Mouse (Mus musculus): ENCODE data around the gene Nppa. TPM values are rescaled to one million over a fixed set of nuclear protein-coding genes. Genes with fewer than 3 reads are reported as not detected.

Gene Nppa
- 0.22 and 0.51 TPM in 2 replicates for polyA plus RNA-seq (2015; fragmentation: Nextera tagmentation; extraction: Ambion mirVana)

DNA sequence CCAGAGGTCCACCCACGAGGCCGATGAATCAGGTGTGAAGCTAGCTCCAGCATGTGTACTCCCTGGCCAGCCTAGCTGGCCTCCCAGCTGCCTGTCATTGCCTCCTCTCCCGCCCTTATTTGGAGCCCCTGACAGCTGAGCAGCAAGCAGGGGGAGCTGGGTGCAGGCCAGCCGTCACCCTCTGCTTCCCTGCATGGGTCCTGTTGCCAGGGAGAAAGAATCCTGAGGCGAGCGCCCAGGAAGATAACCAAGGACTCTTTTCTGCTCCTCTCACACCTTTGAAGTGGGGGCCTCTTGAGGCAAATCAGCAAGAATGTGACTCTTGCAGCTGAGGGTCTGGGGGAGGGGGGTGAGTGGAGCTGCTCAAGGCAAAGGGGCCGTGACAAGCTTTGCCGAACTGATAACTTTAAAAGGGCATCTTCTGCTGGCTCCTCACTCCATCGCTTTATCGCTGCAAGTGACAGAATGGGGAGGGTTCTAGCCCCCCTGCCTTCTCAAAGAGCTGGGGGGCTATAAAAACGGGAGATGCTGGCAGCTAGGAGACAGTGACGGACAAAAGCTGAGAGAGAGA, at the start of gene Nppa:
Gene Nppa, plus strand, starts transcription at position 521 of the 571 bp plus-strand sequence.
- WGBS: 40% methylated on average over 12 of the region's 12 CpGs
- no peak for ATAC-seq
- H3K4me3 ChIP-seq (ENCODE audit: low read length): no peak within 1 kb of the TSS
- no peaks in the 10 kb centered on the region for H3K27me3 ChIP-seq (replicated peaks; ENCODE audit: control insufficient read depth, insufficient read depth, low read length)
- no peaks in the 10 kb centered on the region for H3K9me3 ChIP-seq (ENCODE audit: control insufficient read depth, low read length)
- H3K4me2 ChIP-seq (ENCODE audit: low read depth, low read length): no peak within 1 kb of the TSS
- no peak within 1 kb of the TSS for H3K9ac ChIP-seq (ENCODE audit: low read depth, low read length)
- no peaks in the 10 kb centered on the region for H3K36me3 ChIP-seq (ENCODE audit: control insufficient read depth, insufficient read depth, low read length)
- H3K4me1 ChIP-seq (ENCODE audit: control insufficient read depth, insufficient read depth, low read length): no peaks in the 10 kb centered on the region
- no peak within 1 kb of the TSS for H3K27ac ChIP-seq (ENCODE audit: low read length)

DNA sequence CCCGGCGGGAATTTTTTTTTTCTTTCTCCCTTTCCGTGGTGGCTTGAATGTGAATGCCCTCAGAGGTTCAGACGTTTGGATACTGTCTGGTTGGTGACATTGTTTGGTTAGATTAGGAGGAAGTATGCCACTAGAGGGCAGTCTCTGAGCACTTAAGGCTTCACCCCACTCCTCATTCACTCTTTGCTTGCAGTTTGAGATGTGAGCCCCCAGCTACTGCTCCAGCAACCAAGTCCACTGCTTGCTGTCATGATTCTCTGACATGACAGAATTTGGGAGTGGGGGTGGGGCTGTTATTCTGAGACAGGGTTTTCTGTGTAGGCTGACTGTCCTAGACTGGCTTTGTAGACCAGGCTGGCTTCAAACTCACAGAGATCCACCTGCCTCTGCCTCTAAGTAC, 46.9 kb upstream of the Nppa start:
- no peak overlapping the region for H3K4me3 ChIP-seq (ENCODE audit: low read length)
- no peaks in the 10 kb centered on the region for H3K9me3 ChIP-seq (ENCODE audit: control insufficient read depth, low read length)
- no peak for ATAC-seq
- peaks cover 3% of the 10 kb centered on the region; the same call in 1 of the 2 replicates for H3K36me3 ChIP-seq (ENCODE audit: control insufficient read depth, insufficient read depth, low read length)
- H3K4me1 ChIP-seq (ENCODE audit: control insufficient read depth, insufficient read depth, low read length): no peaks in the 10 kb centered on the region
- no peak overlapping the region for H3K27ac ChIP-seq (ENCODE audit: low read length)
- H3K4me2 ChIP-seq (ENCODE audit: low read depth, low read length): no peak overlapping the region
- WGBS: 8% methylated on average over 4 of the region's 4 CpGs
- H3K9ac ChIP-seq (ENCODE audit: low read depth, low read length): no peak overlapping the region
- H3K27me3 ChIP-seq (replicated peaks; ENCODE audit: control insufficient read depth, insufficient read depth, low read length): no peaks in the 10 kb centered on the region

DNA sequence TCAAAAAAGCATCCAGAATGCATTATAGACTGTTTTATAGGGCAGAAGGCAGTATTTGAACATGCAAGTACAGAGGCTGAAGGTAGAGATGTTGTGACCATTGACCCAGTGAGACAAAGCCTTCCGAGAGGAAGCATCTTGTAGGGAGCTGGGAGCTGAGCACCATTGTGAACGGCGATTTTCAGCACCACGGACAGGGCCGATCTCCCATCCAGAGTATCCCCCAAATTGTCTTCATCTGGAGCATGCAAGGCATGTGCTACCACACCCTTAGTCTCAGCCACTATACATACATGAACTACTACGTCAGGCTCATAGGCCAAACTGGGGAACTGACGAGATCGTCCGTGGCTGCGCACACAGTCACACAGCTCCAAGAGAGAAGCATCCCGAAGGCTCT, 43.4 kb upstream of the Nppa start:
- Histone ChIP-seq H3K4me3 (ENCODE audit: low read length) (no peak overlapping the region), H3K27me3 (replicated peaks; ENCODE audit: control insufficient read depth, insufficient read depth, low read length) (no peaks in the 10 kb centered on the region), H3K4me2 (ENCODE audit: low read depth, low read length) (no peak overlapping the region), H3K27ac (ENCODE audit: low read length) (no peak overlapping the region), H3K9me3 (ENCODE audit: control insufficient read depth, low read length) (no peaks in the 10 kb centered on the region), H3K9ac (ENCODE audit: low read depth, low read length) (no peak overlapping the region), H3K4me1 (ENCODE audit: control insufficient read depth, insufficient read depth, low read length) (no peaks in the 10 kb centered on the region), H3K36me3 (ENCODE audit: control insufficient read depth, insufficient read depth, low read length) (no peaks in the 10 kb centered on the region)
- 45% methylated on average over 11 of the region's 11 CpGs for WGBS
- no peak for ATAC-seq

DNA sequence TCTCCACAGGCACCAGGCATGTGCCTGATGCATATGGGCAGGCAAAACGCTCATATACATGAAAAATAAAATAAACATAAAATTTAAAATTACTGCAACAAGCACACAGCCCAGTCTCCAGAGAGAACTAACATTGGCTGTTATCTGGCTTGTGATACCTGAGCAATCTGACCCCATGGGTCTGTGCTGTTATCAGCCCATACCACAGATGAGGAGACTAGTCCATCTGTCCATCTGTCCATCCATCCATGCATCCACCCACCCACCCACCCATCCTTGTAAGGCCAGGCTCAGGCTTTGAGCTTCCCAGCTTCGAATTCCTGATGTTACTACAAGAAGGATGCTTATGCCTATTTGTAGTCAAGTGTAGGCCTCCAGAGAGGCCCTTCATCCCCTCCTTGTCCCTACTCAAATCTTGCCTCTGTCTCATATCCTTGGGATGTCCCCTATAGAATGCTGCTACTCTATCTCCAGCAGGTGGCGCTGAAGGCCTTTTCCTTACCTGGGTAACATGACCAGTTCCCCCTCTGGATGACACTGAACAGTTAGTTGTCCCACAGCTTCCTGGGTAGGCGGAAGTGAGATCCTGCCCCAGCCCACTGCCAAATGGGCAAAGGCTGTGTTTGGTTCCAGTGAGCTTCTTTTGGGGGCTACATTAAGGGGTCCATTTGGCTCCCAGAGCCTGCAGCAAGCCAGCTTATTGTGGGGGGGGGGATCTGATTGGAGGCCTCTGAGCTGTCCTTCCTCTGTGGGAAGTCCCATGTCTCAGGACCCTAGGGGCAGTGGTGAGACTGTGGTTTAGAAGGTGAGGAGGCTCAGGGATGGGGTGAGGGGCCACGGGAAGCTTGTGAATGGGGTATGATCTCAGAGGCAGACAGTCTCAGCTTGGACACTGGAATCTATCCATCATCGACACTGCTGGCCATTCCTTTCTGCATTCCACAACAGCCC, 40.4 kb upstream of the Nppa start:
- no peak overlapping the region for H3K27ac ChIP-seq (ENCODE audit: low read length)

DNA sequence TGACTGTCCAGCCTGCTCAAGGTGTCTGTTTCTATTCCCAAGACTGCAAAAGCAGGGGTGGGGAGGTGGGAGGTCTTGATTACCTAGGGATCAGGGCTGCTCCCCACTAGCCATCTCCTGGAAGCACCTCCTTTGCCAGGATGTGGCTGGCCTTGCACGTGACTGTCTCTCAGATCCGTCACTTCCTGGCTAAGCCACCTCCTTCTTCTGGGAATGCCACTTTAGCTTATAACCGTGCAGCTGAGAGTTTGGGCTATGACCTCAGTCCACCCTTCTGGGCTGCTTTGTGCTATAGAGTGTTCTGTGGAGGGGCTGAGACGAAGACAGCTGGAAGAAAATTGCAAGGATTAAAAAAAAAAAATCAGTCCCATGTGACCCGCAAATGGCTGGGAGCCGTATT, 37.7 kb upstream of the Nppa start:
- Histone ChIP-seq H3K9me3 (ENCODE audit: control insufficient read depth, low read length) (no peaks in the 10 kb centered on the region), H3K4me3 (ENCODE audit: low read length) (no peak overlapping the region), H3K4me2 (ENCODE audit: low read depth, low read length) (no peak overlapping the region), H3K27ac (ENCODE audit: low read length) (no peak overlapping the region), H3K27me3 (replicated peaks; ENCODE audit: control insufficient read depth, insufficient read depth, low read length) (no peaks in the 10 kb centered on the region), H3K4me1 (ENCODE audit: control insufficient read depth, insufficient read depth, low read length) (no peaks in the 10 kb centered on the region), H3K9ac (ENCODE audit: low read depth, low read length) (no peak overlapping the region), H3K36me3 (ENCODE audit: control insufficient read depth, insufficient read depth, low read length) (no peaks in the 10 kb centered on the region)
- 45% methylated on average over 6 of the region's 6 CpGs for WGBS
- no peak for ATAC-seq

More for the DNA sequence above, 40.4 kb upstream of the Nppa start:
- no peak overlapping the region for H3K4me2 ChIP-seq (ENCODE audit: low read depth, low read length)
- H3K36me3 ChIP-seq (ENCODE audit: control insufficient read depth, insufficient read depth, low read length): no peaks in the 10 kb centered on the region
- no peak overlapping the region for H3K4me3 ChIP-seq (ENCODE audit: low read length)
- H3K9ac ChIP-seq (ENCODE audit: low read depth, low read length): no peak overlapping the region
- H3K9me3 ChIP-seq (ENCODE audit: control insufficient read depth, low read length): no peaks in the 10 kb centered on the region
- ATAC-seq: peak; percentile 65
- no peaks in the 10 kb centered on the region for H3K4me1 ChIP-seq (ENCODE audit: control insufficient read depth, insufficient read depth, low read length)
- 40% methylated on average over 6 of the region's 6 CpGs for WGBS
- H3K27me3 ChIP-seq (replicated peaks; ENCODE audit: control insufficient read depth, insufficient read depth, low read length): no peaks in the 10 kb centered on the region

DNA sequence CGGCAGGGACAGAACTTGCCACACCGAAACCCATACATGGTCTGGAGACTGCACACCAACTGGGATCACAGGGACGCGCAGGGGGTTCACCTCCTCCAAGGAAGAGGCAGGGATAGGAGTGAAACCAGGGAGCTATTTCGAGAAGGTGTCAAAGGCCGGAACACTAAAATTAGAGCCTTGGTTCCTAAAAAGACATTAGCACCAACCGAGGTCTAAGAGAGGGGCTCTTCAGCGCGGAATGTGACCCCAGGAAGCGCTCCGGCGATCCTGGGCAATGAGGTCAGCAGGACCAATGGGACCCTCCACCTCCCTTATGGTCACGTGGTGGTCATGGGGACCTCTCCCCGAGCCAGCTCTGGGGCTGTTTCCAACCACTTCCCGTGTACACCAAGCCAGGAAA, 36.9 kb upstream of the Nppa start:
- Histone ChIP-seq H3K9ac (ENCODE audit: low read depth, low read length) (no peak overlapping the region), H3K36me3 (ENCODE audit: control insufficient read depth, insufficient read depth, low read length) (no peaks in the 10 kb centered on the region), H3K9me3 (ENCODE audit: control insufficient read depth, low read length) (no peaks in the 10 kb centered on the region), H3K4me2 (ENCODE audit: low read depth, low read length) (no peak overlapping the region), H3K27me3 (replicated peaks; ENCODE audit: control insufficient read depth, insufficient read depth, low read length) (no peaks in the 10 kb centered on the region), H3K4me3 (ENCODE audit: low read length) (no peak overlapping the region), H3K27ac (ENCODE audit: low read length) (no peak overlapping the region), H3K4me1 (ENCODE audit: control insufficient read depth, insufficient read depth, low read length) (no peaks in the 10 kb centered on the region)
- WGBS: 86% methylated on average over 15 of the region's 15 CpGs
- no peak for ATAC-seq

DNA sequence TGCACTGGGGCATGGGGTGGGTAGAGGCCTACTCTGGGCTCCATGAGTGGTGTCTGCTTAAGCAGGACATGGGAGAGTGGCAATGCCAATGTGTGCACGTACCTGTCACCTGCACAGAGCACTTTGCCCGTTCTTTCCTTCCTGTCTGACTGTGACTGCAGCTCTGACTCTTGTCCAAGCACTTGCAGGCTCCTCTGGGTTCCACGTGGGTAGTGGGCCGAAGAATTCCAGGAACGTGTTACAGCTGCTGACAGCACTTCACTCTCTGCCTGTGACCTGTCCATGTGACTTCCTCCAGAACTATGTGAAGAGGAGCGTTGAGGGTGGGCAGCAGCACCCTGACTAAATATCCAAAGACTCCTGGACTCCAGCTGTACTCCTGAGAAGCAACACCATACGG, 34.8 kb upstream of the Nppa start:
- no peak overlapping the region for H3K4me2 ChIP-seq (ENCODE audit: low read depth, low read length)
- H3K4me3 ChIP-seq (ENCODE audit: low read length): no peak overlapping the region
- H3K27ac ChIP-seq (ENCODE audit: low read length): no peak overlapping the region
- no peaks in the 10 kb centered on the region for H3K9me3 ChIP-seq (ENCODE audit: control insufficient read depth, low read length)
- 69% methylated on average over 7 of the region's 7 CpGs for WGBS
- H3K9ac ChIP-seq (ENCODE audit: low read depth, low read length): no peak overlapping the region
- no peaks in the 10 kb centered on the region for H3K27me3 ChIP-seq (replicated peaks; ENCODE audit: control insufficient read depth, insufficient read depth, low read length)
- ATAC-seq: no peak
- no peaks in the 10 kb centered on the region for H3K4me1 ChIP-seq (ENCODE audit: control insufficient read depth, insufficient read depth, low read length)
- no peaks in the 10 kb centered on the region for H3K36me3 ChIP-seq (ENCODE audit: control insufficient read depth, insufficient read depth, low read length)

DNA sequence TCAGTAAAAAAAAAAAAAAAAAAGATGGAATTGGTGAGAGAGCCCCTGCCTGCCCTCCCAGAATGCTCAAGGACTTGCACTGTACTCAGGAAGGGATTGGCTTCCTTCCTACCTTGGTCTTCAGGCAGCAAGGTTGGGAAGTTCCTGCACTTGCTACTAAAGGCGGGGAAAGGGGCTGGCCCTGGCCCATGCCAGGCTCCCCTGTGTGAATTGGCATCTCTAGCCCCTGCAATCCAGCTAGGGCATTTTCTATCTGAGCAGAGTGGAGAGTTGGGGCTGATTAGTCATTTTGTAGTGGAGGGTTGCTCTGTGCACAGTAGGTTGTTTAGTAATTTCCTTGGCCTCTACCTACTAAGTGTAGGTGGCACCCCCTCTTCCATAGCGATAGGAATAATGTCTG, 31.7 kb upstream of the Nppa start:
- no peak overlapping the region for H3K4me2 ChIP-seq (ENCODE audit: low read depth, low read length)
- H3K27ac ChIP-seq (ENCODE audit: low read length): no peak overlapping the region
- no peak overlapping the region for H3K9ac ChIP-seq (ENCODE audit: low read depth, low read length)
- H3K27me3 ChIP-seq (replicated peaks; ENCODE audit: control insufficient read depth, insufficient read depth, low read length): no peaks in the 10 kb centered on the region
- H3K9me3 ChIP-seq (ENCODE audit: control insufficient read depth, low read length): no peaks in the 10 kb centered on the region
- no peak for ATAC-seq
- H3K36me3 ChIP-seq (ENCODE audit: control insufficient read depth, insufficient read depth, low read length): no peaks in the 10 kb centered on the region
- H3K4me3 ChIP-seq (ENCODE audit: low read length): no peak overlapping the region
- 78% methylated on average over 2 of the region's 2 CpGs for WGBS
- no peaks in the 10 kb centered on the region for H3K4me1 ChIP-seq (ENCODE audit: control insufficient read depth, insufficient read depth, low read length)

DNA sequence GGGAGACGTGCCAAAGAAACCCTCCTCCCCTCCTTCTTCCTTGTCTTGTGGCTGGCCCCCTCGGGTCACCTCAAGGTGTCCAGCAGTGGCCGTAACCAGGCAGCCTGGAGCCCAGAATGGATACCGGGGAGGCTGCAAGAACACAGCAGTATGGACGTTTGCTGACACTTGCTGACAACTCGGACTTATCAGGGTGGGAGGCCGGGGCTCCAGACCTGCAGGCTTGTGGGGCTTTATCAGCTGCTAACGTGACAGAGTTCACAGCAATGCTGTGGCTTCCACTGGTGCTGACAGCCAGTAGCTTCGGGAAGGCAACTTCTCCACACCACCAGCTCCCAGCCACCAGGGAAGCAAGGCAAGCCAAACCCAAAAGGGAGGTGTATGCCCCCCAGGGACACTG, 31.2 kb upstream of the Nppa start:
- no peak for ATAC-seq
- Histone ChIP-seq H3K4me3 (ENCODE audit: low read length) (no peak overlapping the region), H3K36me3 (ENCODE audit: control insufficient read depth, insufficient read depth, low read length) (no peaks in the 10 kb centered on the region), H3K9me3 (ENCODE audit: control insufficient read depth, low read length) (no peaks in the 10 kb centered on the region), H3K4me1 (ENCODE audit: control insufficient read depth, insufficient read depth, low read length) (no peaks in the 10 kb centered on the region), H3K27me3 (replicated peaks; ENCODE audit: control insufficient read depth, insufficient read depth, low read length) (no peaks in the 10 kb centered on the region), H3K27ac (ENCODE audit: low read length) (no peak overlapping the region), H3K9ac (ENCODE audit: low read depth, low read length) (no peak overlapping the region), H3K4me2 (ENCODE audit: low read depth, low read length) (no peak overlapping the region)
- 41% methylated on average over 9 of the region's 9 CpGs for WGBS

Measured in intestine, embryonic 16.5 days (tissue).